Mouse (Mus musculus) hindbrain, embryonic 12.5 days (tissue): ENCODE data around the gene Rxylt1. TPM values are rescaled to one million over a fixed set of nuclear protein-coding genes. Genes with fewer than 3 reads are reported as not detected.

Experiments
- ATAC-seq: fragments of 200-750 bp; cut with Nextera tagmentation; 2 replicates; pipeline ENCODE4 v1.8.0; 2017; ENCODE audit warnings: moderate TSS enrichment; ENCODE audit not compliant: low FRiP score
- H3K27ac ChIP-seq: fragments of 300-500 bp; sonication (generic); 2 replicates; pipeline ENCODE4 v1.5.1; 2016; ENCODE audit warnings: mild to moderate bottlenecking
- H3K27me3 ChIP-seq: fragments of 300-500 bp; sonication (generic); 2 replicates; pipeline ENCODE4 v1.6.1; 2016; ENCODE audit warnings: mild to moderate bottlenecking
- H3K36me3 ChIP-seq: fragments of 300-500 bp; sonication (generic); 2 replicates; pipeline ENCODE4 v1.6.1; 2016; ENCODE audit warnings: mild to moderate bottlenecking
- H3K4me1 ChIP-seq: fragments of 300-500 bp; sonication (generic); 2 replicates; pipeline ENCODE4 v1.6.1; 2016
- H3K4me2 ChIP-seq: fragments of 300-500 bp; sonication (generic); replicated peaks from 2 replicates; pipeline ENCODE4 v1.6.1; 2016; ENCODE audit warnings: mild to moderate bottlenecking
- H3K4me3 ChIP-seq: fragments of 300-500 bp; sonication (generic); 2 replicates; pipeline ENCODE4 v1.5.1; 2016; ENCODE audit warnings: mild to moderate bottlenecking
- H3K9ac ChIP-seq: fragments of 300-500 bp; sonication (generic); 2 replicates; pipeline ENCODE4 v1.6.1; 2016; ENCODE audit warnings: mild to moderate bottlenecking, moderate library complexity
- H3K9me3 ChIP-seq: fragments of 300-500 bp; sonication (generic); replicated peaks from 2 replicates; pipeline ENCODE4 v1.6.1; 2016; ENCODE audit warnings: mild to moderate bottlenecking
- WGBS: fragments of 180-500 bp; shearing (Covaris S2); methylation state at CpG from one replicate; pipeline ENCODE4 v1.1.7; 2016; 5-methylcytosine and 5-hydroxymethylcytosine counted together
- polyA plus RNA-seq: library from polyadenylated mRNA; unstranded; fragments of >200 nt; fragmentation: Nextera tagmentation; extraction: Ambion mirVana; gene quantifications from 2 replicates; pipeline ENCODE4 v1.2.1, GENCODE M21; 2016

Rxylt1 gene
- polyA plus RNA-seq, 1 experiment from 2014 or later, result 45.3 TPM

DNA sequence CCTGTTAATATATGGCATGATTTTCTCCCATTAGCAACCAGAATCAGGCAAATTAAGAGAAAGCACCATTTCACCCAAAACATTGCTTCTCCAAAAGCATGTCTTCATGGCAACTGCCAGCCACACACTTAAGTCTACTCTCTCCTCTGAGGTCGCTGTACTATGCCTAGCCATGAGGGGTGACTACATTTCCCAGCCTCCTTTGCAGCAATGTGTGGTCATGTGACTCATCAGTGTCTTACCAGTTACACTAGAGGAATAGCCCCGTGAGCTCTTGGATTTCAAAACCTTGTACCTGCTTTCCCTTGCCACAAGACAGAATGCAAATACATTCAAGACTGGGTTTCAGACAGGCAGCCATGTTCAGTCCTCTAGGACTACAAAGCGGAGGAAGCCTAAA, 58.6 kb downstream of the Rxylt1 start:
- no peak overlapping the region for H3K27ac ChIP-seq

DNA sequence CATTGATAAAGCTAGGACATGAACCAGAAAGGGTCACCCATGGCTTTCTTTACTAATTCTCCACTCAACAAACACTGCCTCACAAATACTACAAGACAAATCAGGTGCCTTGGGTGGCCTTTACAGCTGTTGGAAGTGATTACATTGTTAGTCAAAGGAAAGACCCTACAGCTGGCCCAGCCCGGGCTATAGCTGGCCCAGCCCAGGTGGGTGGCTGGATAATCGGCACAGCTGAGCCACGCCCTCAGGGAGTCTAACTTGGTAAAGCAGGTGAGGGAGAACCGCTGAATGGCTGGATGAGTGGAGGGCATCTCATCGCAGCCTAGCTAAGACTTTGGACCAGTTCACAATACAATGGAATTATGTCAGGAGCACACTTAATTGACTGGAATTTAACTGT, 63.9 kb downstream of the Rxylt1 start:
- ATAC-seq, result no peak
- Histone ChIP-seq H3K4me2 (no peak overlapping the region), H3K9ac (no peak overlapping the region), H3K4me3 (no peak overlapping the region), H3K27me3 (no peaks in the 10 kb centered on the region), H3K4me1 (no peaks in the 10 kb centered on the region; the same call in 1 of the 2 replicates), H3K9me3 (no peaks in the 10 kb centered on the region), H3K36me3 (peaks cover 14% of the 10 kb centered on the region; the same call in 1 of the 2 replicates), H3K27ac (no peak overlapping the region)
- 82% methylated on average over 5 of the region's 5 CpGs for WGBS

More for the DNA sequence above, 58.6 kb downstream of the Rxylt1 start:
- Histone ChIP-seq H3K9ac (no peak overlapping the region), H3K4me2 (no peak overlapping the region), H3K4me3 (no peak overlapping the region), H3K36me3 (peaks cover 20% of the 10 kb centered on the region; the same call in 1 of the 2 replicates), H3K9me3 (no peaks in the 10 kb centered on the region), H3K27me3 (no peaks in the 10 kb centered on the region), H3K4me1 (no peaks in the 10 kb centered on the region)
- WGBS, result 72% methylated on average over 3 of the region's 3 CpGs
- no peak for ATAC-seq

DNA sequence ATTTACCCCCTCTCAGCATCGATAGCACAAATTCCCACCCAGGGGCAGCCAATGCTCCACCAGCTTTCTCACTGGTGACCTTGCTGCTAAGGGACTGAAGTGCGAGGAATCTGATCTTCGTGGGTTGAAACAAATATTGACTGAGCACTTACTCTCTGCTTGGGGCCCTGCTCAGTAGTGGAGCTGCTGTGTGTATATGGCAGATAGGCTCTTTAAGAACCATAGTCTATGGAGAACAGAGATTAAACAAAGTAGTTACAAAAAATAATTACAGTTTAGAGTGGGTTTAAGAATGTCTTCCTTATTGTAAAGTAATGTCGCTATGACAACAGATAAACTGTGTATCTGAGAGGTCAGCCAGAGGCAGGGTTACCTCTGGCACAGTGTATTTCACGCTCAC, 66.8 kb downstream of the Rxylt1 start:
- no peak overlapping the region for H3K27ac ChIP-seq
- H3K27me3 ChIP-seq, result no peaks in the 10 kb centered on the region
- H3K4me3 ChIP-seq, result no peak overlapping the region
- H3K4me2 ChIP-seq, result no peak overlapping the region
- no peak overlapping the region for H3K9ac ChIP-seq
- WGBS, result 88% methylated on average over 5 of the region's 5 CpGs
- H3K4me1 ChIP-seq, result no peaks in the 10 kb centered on the region; the same call in 1 of the 2 replicates
- H3K9me3 ChIP-seq, result no peaks in the 10 kb centered on the region; the same call in 1 of the 2 replicates
- 0 out of 2 replicates have a peak, but pooled peaks cover 3% of the 10 kb centered on the region for H3K36me3 ChIP-seq
- ATAC-seq, result no peak

DNA sequence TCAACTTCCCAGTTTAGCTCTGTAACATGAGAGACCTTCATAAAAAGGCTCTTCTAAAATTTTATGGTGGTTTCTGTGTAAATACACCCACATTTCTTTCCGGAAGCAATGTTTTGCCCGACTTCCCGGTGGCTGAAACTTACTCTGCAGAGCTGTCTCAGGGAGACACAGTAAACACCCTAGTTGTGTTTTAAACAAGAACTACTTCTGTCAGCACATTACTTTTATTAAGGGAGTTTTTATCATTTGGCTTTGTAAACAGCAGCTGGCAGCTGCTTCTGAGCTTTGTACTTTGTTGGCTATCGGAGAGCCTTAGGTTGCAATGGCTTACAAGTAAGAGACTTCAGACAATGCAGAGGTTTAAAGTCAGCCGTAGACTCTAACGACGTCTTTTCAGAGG, 67.4 kb downstream of the Rxylt1 start:
- no peak for ATAC-seq
- no peak overlapping the region for H3K9ac ChIP-seq
- H3K9me3 ChIP-seq, result no peaks in the 10 kb centered on the region; the same call in 1 of the 2 replicates
- no peaks in the 10 kb centered on the region for H3K27me3 ChIP-seq
- no peak overlapping the region for H3K4me2 ChIP-seq
- H3K36me3 ChIP-seq, result 0 out of 2 replicates have a peak, but pooled peaks cover 9% of the 10 kb centered on the region
- no peak overlapping the region for H3K4me3 ChIP-seq
- no peak overlapping the region for H3K27ac ChIP-seq
- 89% methylated on average over 7 of the region's 7 CpGs for WGBS
- no peaks in the 10 kb centered on the region; the same call in 1 of the 2 replicates for H3K4me1 ChIP-seq

Other genes with a start within 250 kb of the Rxylt1 start
- gene Srgap1, start 50.1 kb downstream of the Rxylt1 start, polyA plus RNA-seq, result 35.5 and 36.7 TPM in 2 replicates